Mouse (Mus musculus) large intestine, adult 2 months (tissue): Measurements from ENCODE around the gene Nup62. TPM values are rescaled to one million over a fixed set of nuclear protein-coding genes. Genes with fewer than 3 reads are reported as not detected.
"Not testable (repeated sequence)": the region's sequence is repeated elsewhere in the genome, so short reads cannot be mapped to it uniquely, and the experiment has no call there.

Experiments
- DNase-seq: peaks from one replicate; pipeline ENCODE4 v3.0.0-alpha.2; 2012; ENCODE audit warnings: low read depth, low spot score
- WGBS: fragments of 180-500 bp; shearing (Covaris S2); methylation state at CpG from one replicate; pipeline ENCODE4 v1.1.7; 2018; 5-methylcytosine and 5-hydroxymethylcytosine counted together
- polyA plus RNA-seq: library from polyadenylated mRNA; depleted of rRNA; stranded (reverse); fragments of >200 nt; gene quantifications from 2 replicates; pipeline ENCODE4 v1.2.3, GENCODE M21; 2012

Nup62 gene
- polyA plus RNA-seq, 1 experiment = 50.3 TPM

DNA sequence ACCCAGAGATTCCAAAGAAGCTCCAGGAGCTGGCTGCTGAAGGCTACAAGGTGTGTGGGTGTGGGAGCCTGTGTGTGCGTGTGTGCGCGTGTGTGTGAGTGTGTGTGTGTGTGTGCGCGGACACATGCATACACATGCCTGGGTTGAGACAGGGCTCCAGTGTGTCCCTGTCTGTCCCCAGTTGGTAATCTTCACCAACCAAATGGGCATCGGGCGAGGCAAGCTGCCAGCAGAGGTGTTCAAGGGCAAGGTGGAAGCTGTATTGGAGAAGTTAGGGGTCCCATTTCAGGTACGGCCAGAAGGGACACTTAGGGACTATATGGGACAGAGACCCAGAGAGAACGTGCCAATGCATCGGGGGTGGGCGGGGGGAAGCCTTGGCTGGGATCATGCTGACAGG, 44.0 kb downstream of the Nup62 start:
- no peak for DNase-seq
- WGBS = 88% methylated on average over 11 of the region's 11 CpGs

GRCm38 (mm10) chr7:44860576-44861428, 44.9 kb downstream of the Nup62 start:
- DNase-seq = no peak

DNA sequence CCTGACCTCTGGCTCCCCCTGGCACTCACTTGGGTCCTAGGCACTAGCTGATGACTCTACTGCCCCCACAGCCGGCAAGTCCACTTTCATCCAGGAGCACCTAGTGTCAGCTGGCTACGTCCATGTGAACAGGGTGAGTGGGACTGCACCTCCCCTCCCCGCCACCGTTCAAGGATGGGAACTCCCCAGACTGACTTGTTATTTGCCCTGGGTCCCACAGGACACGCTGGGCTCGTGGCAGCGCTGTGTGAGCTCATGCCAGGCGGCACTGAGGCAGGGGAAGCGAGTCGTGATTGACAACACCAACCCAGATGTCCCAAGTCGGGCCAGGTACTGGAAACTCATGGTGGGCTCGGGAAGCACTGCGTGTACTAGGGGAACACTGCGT, 45.5 kb downstream of the Nup62 start:
- DNase-seq = no peak
- WGBS = 86% methylated on average over 14 of the region's 14 CpGs

More at GRCm38 (mm10) chr7:44860576-44861428, 44.9 kb downstream of the Nup62 start:
- 55% methylated on average over 22 of the region's 22 CpGs for WGBS

- no peak for DNase-seq
- WGBS = 78% methylated on average over 8 of the region's 8 CpGs
Measured at GRCm38 (mm10) chr7:44862434-44862833, 46.5 kb downstream of the Nup62 start.

DNA sequence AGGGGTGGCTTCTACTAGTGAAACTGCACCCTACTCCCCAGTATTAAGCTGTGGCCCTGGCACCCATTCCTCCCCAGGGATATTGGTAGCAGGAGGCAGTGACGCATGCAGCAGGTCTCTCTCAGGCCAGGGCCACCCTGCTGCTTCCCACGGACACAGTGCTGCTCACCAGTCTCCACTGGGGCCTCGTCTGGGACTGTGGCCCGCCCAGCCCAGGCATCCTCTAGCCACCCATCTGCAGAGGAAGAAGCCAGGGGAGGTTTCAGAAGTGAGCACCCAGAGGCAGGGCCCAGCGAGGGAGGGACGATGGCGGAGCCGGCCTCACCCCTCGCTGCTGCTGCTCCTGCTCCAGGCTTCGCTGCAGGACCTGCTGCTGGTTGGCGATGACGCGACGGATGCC, 47.3 kb downstream of the Nup62 start:
- DNase-seq = no peak
- 90% methylated on average over 14 of the region's 14 CpGs for WGBS

- no peak for DNase-seq
- 87% methylated on average over 11 of the region's 11 CpGs for WGBS
Measured at GRCm38 (mm10) chr7:44863982-44864494, 48.1 kb downstream of the Nup62 start.

GRCm38 (mm10) chr7:44864595-44865542, 49.0 kb downstream of the Nup62 start:
- no peak for DNase-seq
- WGBS = 75% methylated on average over 24 of the region's 24 CpGs

- no peak for DNase-seq
Measured at GRCm38 (mm10) chr7:44866276-44867009, 50.6 kb downstream of the Nup62 start.

GRCm38 (mm10) chr7:44867010-44867702, 51.3 kb downstream of the Nup62 start:
- WGBS = 65% methylated on average over 19 of the region's 19 CpGs
- DNase-seq = no peak

More at GRCm38 (mm10) chr7:44866276-44867009, 50.6 kb downstream of the Nup62 start:
- 20% methylated on average over 15 of the region's 15 CpGs for WGBS

GRCm38 (mm10) chr7:44867802-44868201, 51.9 kb downstream of the Nup62 start:
- WGBS = 42% methylated on average over 9 of the region's 9 CpGs
- no peak for DNase-seq

DNA sequence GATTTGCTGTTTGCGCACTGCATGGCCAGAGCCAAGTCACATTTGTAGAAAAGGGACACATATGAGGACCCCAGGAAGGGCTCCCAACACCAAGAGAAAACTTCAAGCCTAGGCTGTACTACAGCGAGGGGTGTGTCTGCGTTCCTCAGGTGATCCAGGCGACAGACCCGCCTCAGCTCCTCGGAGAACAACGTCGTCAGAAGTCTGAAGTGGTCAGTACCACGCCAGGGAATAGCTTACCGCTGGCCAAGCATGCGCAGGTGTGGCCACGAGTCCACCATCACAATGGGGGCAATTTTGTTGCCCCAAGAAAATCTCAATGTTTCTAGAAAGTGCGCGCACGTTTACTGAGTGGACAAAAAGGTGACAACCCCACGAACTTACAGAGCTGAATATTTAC, 52.6 kb downstream of the Nup62 start:
- no peak for DNase-seq

DNA sequence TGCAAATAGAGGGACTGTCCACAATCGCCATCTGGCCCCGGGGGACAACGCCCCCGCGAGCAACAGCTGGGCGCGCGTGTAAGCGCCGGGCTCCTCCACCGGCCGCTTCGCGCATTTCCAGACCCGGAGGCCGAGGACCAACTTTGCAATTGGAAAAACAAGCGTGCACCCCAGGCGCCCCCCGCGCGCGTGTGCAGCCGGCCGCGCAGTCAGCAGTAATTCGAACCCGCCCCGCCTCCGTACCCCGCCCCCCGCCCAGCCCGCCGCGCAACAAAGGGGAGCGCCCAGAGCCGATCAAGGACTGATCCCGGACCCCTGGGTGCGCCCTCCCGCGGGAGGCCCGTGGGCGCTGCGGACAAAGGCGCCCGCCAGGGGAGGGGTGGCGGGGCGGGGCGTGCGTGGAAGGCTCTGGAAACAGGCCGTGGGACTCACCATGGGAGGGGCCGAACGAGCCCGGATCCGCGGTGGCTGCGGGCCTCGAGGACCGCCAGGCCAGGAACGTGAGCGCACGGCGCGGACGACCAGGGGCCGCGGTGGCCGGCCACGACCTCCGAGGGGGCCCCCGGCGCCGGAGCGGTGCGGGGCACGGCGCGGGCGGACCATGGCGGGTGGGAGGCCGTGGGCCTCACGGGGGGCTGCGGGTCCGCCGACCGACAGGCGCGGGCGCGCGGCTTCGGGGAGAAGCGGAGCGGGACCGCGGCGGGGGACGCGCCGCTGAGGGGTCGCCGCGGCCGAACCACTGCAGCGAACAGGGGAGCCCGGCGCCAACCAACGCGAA, 53.2 kb downstream of the Nup62 start:
- under 1% methylated on average over 107 of the region's 108 CpGs for WGBS
- no peak for DNase-seq

More for the DNA sequence above, 52.6 kb downstream of the Nup62 start:
- WGBS = 4% methylated on average over 16 of the region's 16 CpGs

- 2% methylated on average over 29 of the region's 29 CpGs for WGBS
- peak; percentile 83 for DNase-seq
Measured at GRCm38 (mm10) chr7:44869697-44870528, 54.0 kb downstream of the Nup62 start, which contains the start of gene Ptov1. Ptov1 (minus strand) TSS chr7:44869788.

DNA sequence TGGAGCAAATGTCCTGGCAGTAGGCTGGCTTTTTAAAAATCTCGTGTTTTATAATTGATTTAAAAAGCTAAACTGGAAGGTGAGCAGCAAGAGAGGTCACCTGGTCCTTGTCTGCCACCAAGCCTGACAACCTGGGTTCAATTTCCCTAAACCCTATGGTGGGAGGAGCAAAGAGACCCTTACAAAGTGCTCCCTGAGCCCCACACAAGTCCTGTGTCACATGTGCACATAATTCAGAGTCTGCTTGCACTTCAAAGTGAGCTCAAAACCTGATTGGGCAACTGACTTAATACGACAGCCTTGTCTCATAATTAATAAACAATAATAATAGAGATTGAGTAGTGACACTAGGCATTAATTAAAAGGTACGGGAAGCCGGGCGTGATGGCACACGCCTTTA, 54.7 kb downstream of the Nup62 start:
- DNase-seq = no peak
- WGBS = 82% methylated on average over 6 of the region's 6 CpGs

GRCm38 (mm10) chr7:44871181-44871580, 55.3 kb downstream of the Nup62 start:
- no peak for DNase-seq

GRCm38 (mm10) chr7:44871774-44872173, 55.9 kb downstream of the Nup62 start:
- not testable (repeated sequence) for DNase-seq
- 91% methylated on average over 2 of the region's 2 CpGs for WGBS

More at GRCm38 (mm10) chr7:44871181-44871580, 55.3 kb downstream of the Nup62 start:
- WGBS = 89% methylated on average over 1 of the region's 1 CpGs

GRCm38 (mm10) chr7:44877833-44878232, 61.9 kb downstream of the Nup62 start:
- DNase-seq = no peak
- WGBS = 86% methylated on average over 14 of the region's 14 CpGs
